ENCODE assay signal across 31 mouse cellular contexts in the genomic region with DNA sequence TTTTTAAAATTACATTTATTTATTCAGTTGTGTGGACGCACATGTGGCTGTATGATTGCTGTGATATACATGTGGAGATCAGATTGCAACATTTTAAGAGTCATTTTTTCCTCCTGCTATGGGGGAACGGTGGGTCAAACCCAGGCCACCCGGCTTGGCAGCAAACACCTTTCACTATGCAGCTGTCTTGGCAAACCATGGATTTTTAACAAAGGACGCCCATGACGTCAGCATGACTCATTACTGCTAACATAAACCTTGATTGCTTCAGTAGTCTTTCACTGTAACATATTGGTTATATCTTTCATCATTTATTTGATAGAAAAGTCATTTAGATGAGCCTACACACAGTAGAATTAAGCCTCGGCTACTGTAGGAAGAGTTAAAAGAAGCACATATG. TPM values are rescaled to one million over a fixed set of nuclear protein-coding genes. Genes with fewer than 3 reads are reported as not detected.
DNase-seq lines count a peak whose midpoint lies in the region; ATAC-seq lines count a peak whose summit lies in the region.
"Had no signal": no experiment of that assay in that cellular context is flagged by ENCODE, and none has a peak within 500 bp of the region (broad histone marks: within the 10 kb centered on the region; RNA-seq: fewer than 3 reads in every experiment).

No protein-coding gene starts in this region.

- H3K9ac ChIP-seq in embryonic facial prominence, embryonic 14.5 days (ENCODE audit: low read depth, low read length), result no peak overlapping the region
- H3K9ac ChIP-seq: forebrain, embryonic 15.5 days; heart, embryonic 13.5 days; hindbrain, embryonic 14.5 days; limb, embryonic 13.5 days; liver, embryonic 12.5 days; liver, postnatal 0 days; neural tube, embryonic 12.5 days had no signal

- H3K4me2 ChIP-seq in embryonic facial prominence, embryonic 14.5 days (ENCODE audit: low read depth, low read length), result no peak overlapping the region
- H3K4me2 ChIP-seq: forebrain, embryonic 15.5 days; heart, embryonic 13.5 days; hindbrain, embryonic 14.5 days; limb, embryonic 13.5 days; liver, embryonic 12.5 days; midbrain, embryonic 11.5 days; neural tube, embryonic 12.5 days had no signal

- H3K36me3 ChIP-seq in embryonic facial prominence, embryonic 14.5 days (ENCODE audit: control insufficient read depth, insufficient read depth, low read length), result no peaks in the 10 kb centered on the region
- no peaks in the 10 kb centered on the region for H3K36me3 ChIP-seq in embryonic facial prominence, embryonic 10.5 days (replicated peaks)
- H3K36me3 ChIP-seq: forebrain, embryonic 15.5 days; heart, embryonic 13.5 days; limb, embryonic 13.5 days; liver, embryonic 12.5 days; neural tube, embryonic 12.5 days had no signal

- H3K27me3 ChIP-seq in embryonic facial prominence, embryonic 14.5 days (replicated peaks; ENCODE audit: control insufficient read depth, insufficient read depth, low read length), result no peaks in the 10 kb centered on the region
- no peaks in the 10 kb centered on the region for H3K27me3 ChIP-seq in embryonic facial prominence, embryonic 10.5 days (replicated peaks; ENCODE audit: low read depth, poor library complexity, severe bottlenecking)
- H3K27me3 ChIP-seq: forebrain, embryonic 15.5 days; heart, embryonic 13.5 days; limb, embryonic 13.5 days; liver, embryonic 12.5 days; neural tube, embryonic 12.5 days had no signal

- no peaks in the 10 kb centered on the region for H3K4me1 ChIP-seq in embryonic facial prominence, embryonic 14.5 days (ENCODE audit: control insufficient read depth, insufficient read depth, low read length)
- no peaks in the 10 kb centered on the region for H3K4me1 ChIP-seq in embryonic facial prominence, embryonic 10.5 days
- H3K4me1 ChIP-seq: forebrain, embryonic 15.5 days; heart, embryonic 13.5 days; limb, embryonic 13.5 days; liver, embryonic 12.5 days; neural tube, embryonic 12.5 days had no signal

- no peaks in the 10 kb centered on the region for H3K9me3 ChIP-seq in embryonic facial prominence, embryonic 14.5 days (ENCODE audit: control insufficient read depth, low read length)
- H3K9me3 ChIP-seq in embryonic facial prominence, embryonic 10.5 days, result no peaks in the 10 kb centered on the region
- H3K9me3 ChIP-seq: forebrain, embryonic 15.5 days; heart, embryonic 13.5 days; limb, embryonic 13.5 days; liver, embryonic 12.5 days; neural tube, embryonic 12.5 days had no signal

- no peak for ATAC-seq in embryonic facial prominence, embryonic 14.5 days (ENCODE audit: low read depth)
- no peak for ATAC-seq in inflammation-experienced regulatory T-cells, adult 6 months
- ATAC-seq: CD4-positive, CD25-positive, alpha-beta regulatory T cell, adult 4 months; forebrain, embryonic 15.5 days; liver, embryonic 12.5 days; liver, postnatal 0 days; midbrain, embryonic 16.5 days had no signal

- no peak overlapping the region for H3K4me3 ChIP-seq in embryonic facial prominence, embryonic 14.5 days (ENCODE audit: low read depth, low read length)
- H3K4me3 ChIP-seq in embryonic facial prominence, embryonic 10.5 days, result no peak overlapping the region
- H3K4me3 ChIP-seq: forebrain, embryonic 15.5 days; heart, embryonic 13.5 days; limb, embryonic 13.5 days; liver, embryonic 12.5 days; neural tube, embryonic 12.5 days had no signal

- 48% methylated on average over 6 of the region's 6 CpGs for WGBS in embryonic facial prominence, embryonic 14.5 days
- WGBS in embryonic facial prominence, embryonic 10.5 days, result 85% methylated on average over 6 of the region's 6 CpGs

- peak; percentile 36 for DNase-seq in embryonic facial prominence, embryonic 14.5 days (ENCODE audit: low spot score)
- DNase-seq in embryonic facial prominence, embryonic 10.5 days (ENCODE audit: low spot score), result no peak
- peak; percentile 17 for DNase-seq in 3134 (ENCODE audit: extremely low read depth, insufficient read length, low spot score)
- peak; percentile 88 for DNase-seq in 3T3-L1 (ENCODE audit: low read depth, low spot score)
- peak; percentile 13 to 41 for DNase-seq in adrenal gland, postnatal 36 days
- no peak for DNase-seq in yolk sac, embryonic 10.5 days (ENCODE audit: low spot score)
- DNase-seq: cerebellum, adult 18-20 months; cerebellum, postnatal 14 days; gastrocnemius, postnatal 10 days; heart, postnatal 10 days; kidney, adult 11 months; kidney, postnatal 14 days; liver, postnatal 0 days; lung, postnatal 14 days; right cerebral cortex, adult 18-20 months; spleen, adult 18-20 months; thymus, adult 18-20 months; thymus, postnatal 25 days had no signal

- H3K27ac ChIP-seq in embryonic facial prominence, embryonic 14.5 days (replicated peaks; ENCODE audit: low read depth, low read length), result no peak overlapping the region
- H3K27ac ChIP-seq in embryonic facial prominence, embryonic 10.5 days (replicated peaks), result no peak overlapping the region
- H3K27ac ChIP-seq: forebrain, embryonic 15.5 days; heart, embryonic 13.5 days; hindbrain, embryonic 14.5 days; limb, embryonic 13.5 days; liver, embryonic 12.5 days; neural tube, embryonic 12.5 days had no signal

RNA-seq across cellular contexts. Expression of a gene that starts 23.8 kb away (rescaled TPM):
- 3.1 TPM in 2 replicates for polyA plus RNA-seq in embryonic facial prominence, embryonic 14.5 days (2014; fragmentation: Nextera tagmentation; extraction: Ambion mirVana)
- polyA plus RNA-seq in embryonic facial prominence, embryonic 10.5 days (2016; fragmentation: Nextera tagmentation; extraction: Ambion mirVana), result 0.32 and 0.41 TPM in 2 replicates
- 1 to 10 TPM in 1 of 2 experiments, not detected in 1; 1.3 TPM for total RNA-seq in adrenal gland, postnatal 36 days (2021)
- not detected for polyA plus RNA-seq in inflammation-experienced regulatory T-cells, adult 6 months (2017; shearing (Covaris generic))
- total RNA-seq: heart, adult 8-10 months; heart, postnatal 10 days; hematopoietic stem cell, adult 5-6 weeks; megakaryocyte progenitor cell, adult 5-6 weeks had no signal
- polyA plus RNA-seq: CD4-positive, CD25-positive, alpha-beta regulatory T cell, adult 4 months; liver, embryonic 12.5 days; liver, postnatal 0 days had no signal

Comparison
In these comparisons a context has a peak if more than half of its experiments do, and no peak if none do; other contexts are left out.
1. DNase-seq: peak in embryonic facial prominence, embryonic 14.5 days (single experiment), 3134 (single experiment), 3T3-L1 (single experiment) and adrenal gland, postnatal 36 days (2 of 2); none in embryonic facial prominence, embryonic 10.5 days (single experiment) and yolk sac, embryonic 10.5 days (single experiment).